Mouse (Mus musculus) kidney, postnatal 4 days (tissue): Measurements from ENCODE around the gene Rae1.

Experiments
- DNase-seq, 2 experiments: peaks; one replicate each; pipeline ENCODE4 v3.0.0; 2021; ENCODE audit warnings: mixed read lengths in 2 of 2

Rae1 gene

GRCm38 (mm10) chr2:173049817-173050216 lies 49.9 kb downstream of the Rae1 start:
- no peak for DNase-seq

- DNase-seq: peak in 1 of 2 experiments; percentile 4
Measured at GRCm38 (mm10) chr2:173050604-173051382, 50.9 kb downstream of the Rae1 start.

DNA sequence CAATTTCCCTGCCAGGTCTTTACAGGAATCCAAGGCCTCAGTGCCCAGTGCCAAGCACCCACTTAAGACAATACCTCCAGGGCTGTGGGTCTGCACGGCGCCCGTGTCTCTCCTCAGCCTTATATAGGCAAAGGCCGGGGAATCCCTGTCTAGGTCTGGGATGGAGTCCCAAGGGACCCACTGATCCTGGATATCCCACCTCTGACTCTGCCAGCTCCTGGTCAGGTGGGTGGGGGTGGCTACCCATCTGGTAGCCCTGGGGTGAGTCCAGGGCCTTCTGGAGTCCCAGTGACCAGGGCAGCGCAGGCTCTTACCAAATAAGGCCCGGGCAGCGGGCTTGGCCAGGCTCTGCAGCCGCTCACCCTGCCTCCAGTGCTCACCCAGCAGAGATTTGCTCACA lies 53.0 kb downstream of the Rae1 start:
- no peak for DNase-seq

- DNase-seq: peak in 1 of 2 experiments; percentile 0
Measured at GRCm38 (mm10) chr2:173053846-173054245, 53.9 kb downstream of the Rae1 start.

- DNase-seq: peak in 1 of 2 experiments; percentile 0
Measured at GRCm38 (mm10) chr2:173056303-173056881, 56.5 kb downstream of the Rae1 start.

DNA sequence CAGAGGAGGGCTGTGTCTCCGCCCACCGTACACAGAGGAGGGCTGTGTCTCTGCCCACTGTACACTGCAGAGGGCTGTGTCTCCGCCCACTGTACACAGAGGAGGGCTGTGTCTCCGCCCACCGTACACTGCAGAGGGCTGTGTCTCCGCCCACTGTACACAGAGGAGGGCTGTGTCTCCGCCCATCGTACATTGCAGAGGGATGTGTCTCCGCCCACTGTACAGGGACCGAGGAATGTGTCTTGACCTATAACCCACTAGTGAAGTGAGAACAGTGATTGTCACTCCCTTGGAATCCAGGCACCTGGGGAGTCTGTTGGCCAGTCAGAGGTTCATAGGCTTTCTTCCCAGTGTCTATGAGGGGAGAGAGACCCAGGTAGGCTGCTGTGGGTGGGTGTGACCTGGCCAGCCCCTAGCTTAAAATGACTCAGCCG lies 57.0 kb downstream of the Rae1 start:
- DNase-seq: peak in 1 of 2 experiments; percentile 3

GRCm38 (mm10) chr2:173057623-173058022 lies 57.7 kb downstream of the Rae1 start:
- DNase-seq: peak in 1 of 2 experiments; percentile 1

DNA sequence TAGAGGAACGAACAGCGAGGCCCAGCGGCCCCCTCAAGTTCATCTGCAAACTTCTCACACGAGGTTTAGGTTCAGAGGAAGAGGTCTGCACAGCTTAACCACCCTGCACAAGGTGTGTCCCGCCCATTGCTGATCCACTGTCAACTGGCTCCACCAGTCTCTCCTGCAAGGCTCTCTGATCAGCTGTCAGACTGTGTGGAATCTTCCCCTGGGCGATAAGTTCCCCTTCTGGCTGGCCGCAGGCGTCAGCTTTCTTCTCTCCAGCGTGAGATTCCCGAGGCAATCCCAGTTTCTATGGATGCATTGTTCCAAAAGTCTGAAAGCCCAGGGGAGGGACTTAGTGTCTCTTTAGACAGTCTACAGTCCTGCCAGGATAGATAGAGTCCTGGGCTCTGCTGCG lies 58.3 kb downstream of the Rae1 start:
- peak in 1 of 2 experiments; percentile 0 for DNase-seq

DNA sequence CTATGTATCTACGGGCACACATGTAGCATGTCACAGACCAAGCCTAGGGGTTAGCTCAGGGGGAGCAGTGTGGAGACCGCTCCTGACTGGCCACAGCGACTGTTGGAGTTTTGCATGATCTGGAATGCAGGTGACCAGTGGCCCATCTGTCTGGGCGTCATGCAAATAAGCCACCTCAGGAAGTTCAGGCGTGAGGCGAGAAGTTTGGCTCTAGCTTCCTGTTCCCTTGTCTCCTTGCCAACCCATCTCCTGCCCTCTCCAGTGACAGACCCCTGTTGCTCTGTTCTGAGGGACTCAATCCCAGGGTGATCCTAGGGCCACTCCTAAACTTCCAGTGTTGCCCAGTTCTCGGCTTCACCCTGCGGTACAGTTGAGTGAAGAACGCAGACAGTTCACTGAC lies 60.5 kb downstream of the Rae1 start:
- DNase-seq: peak in 1 of 2 experiments; percentile 1

DNA sequence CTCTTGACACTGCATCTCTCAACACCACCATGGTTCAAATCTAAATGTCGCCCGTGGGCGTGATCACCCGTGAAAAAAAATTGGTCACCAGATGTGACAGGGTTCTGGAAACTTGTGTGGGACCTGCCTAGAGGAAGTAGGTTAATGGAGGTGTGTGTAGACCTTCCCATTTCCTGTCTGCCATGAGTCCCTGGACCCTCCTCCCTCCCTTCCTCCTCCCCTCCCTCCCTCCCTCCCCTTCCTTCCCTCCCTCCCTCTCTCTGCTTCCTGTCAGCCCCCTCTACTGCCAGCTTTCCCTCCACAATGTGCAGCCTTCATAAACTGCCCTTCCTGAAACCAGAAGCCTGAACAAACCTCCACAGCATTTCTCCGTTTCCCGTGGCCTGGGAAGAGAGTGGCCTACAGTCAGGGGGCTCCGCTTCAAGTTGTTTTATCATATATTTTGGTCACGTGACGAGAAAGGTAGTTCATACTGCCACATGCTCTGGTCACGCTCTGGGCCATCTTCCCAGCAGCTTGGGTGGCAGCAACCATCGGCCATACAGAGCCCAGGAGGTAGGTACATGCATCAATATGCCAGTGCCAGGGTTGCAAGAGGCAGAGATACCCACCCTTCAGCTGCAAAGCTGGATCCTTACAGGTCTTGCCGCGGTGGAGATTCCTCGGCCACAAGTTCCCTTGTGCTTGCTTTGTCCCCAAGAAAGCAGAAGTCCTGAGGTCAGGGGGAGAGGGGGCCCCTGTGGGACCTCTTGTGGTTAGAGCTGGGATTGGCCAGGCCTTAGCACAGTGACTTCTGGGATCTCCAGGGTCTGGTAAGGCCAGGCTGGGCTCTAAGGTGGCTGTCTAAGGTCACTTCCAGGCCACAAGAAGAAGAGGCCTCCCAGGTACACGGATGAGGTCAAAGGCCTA lies 61.8 kb downstream of the Rae1 start:
- DNase-seq: peak in 1 of 2 experiments; percentile 39

- no peak for DNase-seq
Measured at GRCm38 (mm10) chr2:173063219-173063618, 63.3 kb downstream of the Rae1 start.

DNA sequence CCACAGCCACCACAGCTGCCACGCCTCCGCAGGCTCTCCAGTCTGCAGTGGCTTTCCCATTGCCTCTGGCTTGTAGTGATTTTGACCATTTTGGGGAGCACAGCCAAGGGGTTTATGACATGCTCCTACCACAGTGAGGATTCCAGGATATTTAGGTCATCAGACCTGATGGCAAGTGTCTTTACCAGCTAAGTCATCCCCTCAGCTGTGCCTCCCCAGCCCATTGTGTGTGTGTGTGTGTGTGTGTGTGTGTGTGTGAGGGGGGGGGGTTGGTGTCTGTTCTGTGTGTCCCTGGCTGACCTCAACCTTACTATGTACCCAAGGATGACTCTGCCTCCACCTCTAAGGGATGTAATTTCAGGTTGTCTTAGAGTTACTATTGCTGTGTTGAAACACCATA lies 64.9 kb downstream of the Rae1 start:
- no peak for DNase-seq
